Mouse (Mus musculus): ENCODE results near the gene Lbh.
A peak's percentile ranks its signal among the peaks of the same experiment; 100 is the strongest.

Gene Lbh

GRCm38 (mm10) chr17:72973041-72973440 lies 54.9 kb downstream of the Lbh start:
- no peak for DNase-seq (ENCODE audit: low spot score)

DNA sequence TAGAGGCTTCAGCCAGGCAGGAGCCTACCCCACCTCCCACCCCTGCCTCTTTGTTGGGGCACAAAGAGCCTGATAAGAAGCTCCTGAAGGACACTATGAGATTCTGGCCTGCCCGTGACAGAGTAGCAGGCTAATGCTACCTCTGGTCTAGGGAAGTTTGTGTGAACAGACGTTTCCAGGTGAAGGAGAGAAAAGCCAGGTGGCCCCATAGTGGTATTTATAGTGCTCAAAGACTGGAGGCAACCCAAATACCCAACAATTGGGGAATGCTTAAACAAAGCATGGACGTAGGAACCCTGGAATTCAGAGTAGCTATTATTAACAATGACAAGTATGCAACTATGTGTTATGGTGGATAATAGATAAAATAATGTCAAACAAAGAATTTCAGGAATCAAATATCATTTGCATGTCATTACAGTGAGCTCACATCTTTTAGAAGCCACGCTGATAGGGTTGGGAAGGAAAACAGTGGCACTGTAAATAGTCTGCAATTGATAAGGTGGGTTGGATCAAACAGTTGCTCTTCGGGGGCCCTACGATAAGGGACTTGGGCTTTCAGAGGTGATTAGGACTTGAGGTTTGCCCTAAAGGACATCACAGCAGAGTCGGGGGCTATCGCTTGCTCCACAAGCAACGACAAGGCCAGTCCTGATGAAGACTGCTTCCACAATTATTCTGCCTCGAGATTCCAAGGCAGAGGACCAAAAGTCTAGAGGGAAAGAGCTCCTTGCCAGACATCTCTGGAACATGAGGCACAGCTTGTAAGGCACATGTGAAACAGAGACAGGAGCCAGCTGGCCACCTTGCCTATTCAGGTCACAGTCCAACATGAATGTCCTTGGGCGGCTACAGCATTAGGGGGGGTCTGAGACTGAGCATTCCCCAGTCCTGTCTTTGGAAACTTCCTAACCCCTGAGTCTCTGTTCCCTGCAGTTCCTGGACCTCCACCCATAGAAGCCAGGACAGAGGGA lies 58.4 kb downstream of the Lbh start:
- peak; percentile 13 for DNase-seq (ENCODE audit: low spot score)

DNA sequence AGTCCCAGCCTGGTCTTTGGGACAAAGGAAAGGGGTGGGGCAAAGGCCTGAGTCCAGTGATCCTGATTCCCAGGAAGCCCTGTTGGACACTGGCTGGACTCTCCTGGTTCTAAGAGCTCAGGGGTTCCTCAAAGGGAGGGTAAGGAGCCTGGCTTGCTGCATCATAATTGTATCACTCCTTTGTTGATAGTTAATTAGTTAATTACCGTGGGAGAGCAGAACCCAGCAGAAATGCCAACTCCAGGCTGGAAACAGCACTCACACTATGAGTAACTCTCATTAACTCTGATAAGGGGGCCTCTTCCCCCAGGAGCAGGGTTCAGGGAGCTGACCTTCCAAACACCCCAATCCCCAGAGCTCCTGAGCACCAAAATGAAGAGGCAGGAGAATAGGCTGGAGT lies 59.5 kb downstream of the Lbh start:
- DNase-seq (ENCODE audit: low spot score), result no peak

GRCm38 (mm10) chr17:72982156-72982555 lies 64.1 kb downstream of the Lbh start:
- DNase-seq (ENCODE audit: low spot score), result no peak

DNA sequence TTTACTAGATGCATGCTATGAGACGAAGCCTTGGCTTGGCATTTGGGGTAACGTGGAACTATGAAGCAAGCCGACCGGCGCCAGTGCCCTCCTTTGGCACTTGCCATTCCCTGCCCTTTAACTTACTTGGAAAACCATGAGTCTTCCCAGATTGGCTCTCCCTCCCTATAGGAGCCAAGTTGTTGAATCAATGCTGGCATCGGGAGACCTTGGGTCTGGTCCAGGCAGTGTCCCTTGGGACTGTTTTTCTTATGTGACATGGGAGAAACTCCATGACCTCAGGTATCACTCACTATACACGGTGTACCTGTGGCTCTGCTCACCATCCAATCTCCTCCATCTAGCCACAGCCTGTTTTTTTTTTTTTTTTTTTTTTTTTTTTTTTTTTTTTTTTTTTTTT lies 65.4 kb downstream of the Lbh start:
- DNase-seq (ENCODE audit: low spot score), result no peak

GRCm38 (mm10) chr17:72989025-72989424 lies 70.9 kb downstream of the Lbh start:
- no peak for DNase-seq (ENCODE audit: low spot score)

Data from ovary, postnatal 36 days (tissue).